Mouse (Mus musculus) embryonic facial prominence, embryonic 14.5 days (tissue): ENCODE measurements around the gene Apoc3. TPM values are rescaled to one million over a fixed set of nuclear protein-coding genes. Genes with fewer than 3 reads are reported as not detected.
A peak's percentile ranks its signal among the peaks of the same experiment; 100 is the strongest.

Experiments used
- ATAC-seq: fragments of 200-750 bp; cut with Nextera tagmentation; 2 replicates; pipeline ENCODE4 v1.8.0; 2017; ENCODE audit warnings: low read depth, moderate number of reproducible peaks, moderate TSS enrichment
- DNase-seq: peaks from one replicate; pipeline ENCODE4 v3.0.0-alpha.2; 2015; ENCODE audit warnings: low spot score
- H3K27ac ChIP-seq: fragments of 300-500 bp; sonication (generic); replicated peaks from 2 replicates; pipeline ENCODE4 v1.5.1; 2014; ENCODE audit warnings: low read depth, mild to moderate bottlenecking, low read length, moderate library complexity
- H3K27me3 ChIP-seq: fragments of 300-500 bp; sonication (generic); replicated peaks from 2 replicates; pipeline ENCODE4 v1.6.1; 2014; ENCODE audit warnings: low read length; ENCODE audit not compliant: control insufficient read depth, insufficient read depth
- H3K36me3 ChIP-seq: fragments of 300-500 bp; sonication (generic); 2 replicates; pipeline ENCODE4 v1.6.1; 2014; ENCODE audit warnings: low read length, mixed read lengths; ENCODE audit not compliant: control insufficient read depth, insufficient read depth
- H3K4me1 ChIP-seq: fragments of 300-500 bp; sonication (generic); 2 replicates; pipeline ENCODE4 v1.6.1; 2014; ENCODE audit warnings: antibody characterized with exemption, low read length; ENCODE audit not compliant: control insufficient read depth, insufficient read depth
- H3K4me2 ChIP-seq: fragments of 300-500 bp; sonication (generic); 2 replicates; pipeline ENCODE4 v1.6.1; 2014; ENCODE audit warnings: low read depth, mild to moderate bottlenecking, low read length, moderate library complexity, mixed read lengths
- H3K4me3 ChIP-seq: fragments of 300-500 bp; sonication (generic); 2 replicates; pipeline ENCODE4 v1.5.1; 2014; ENCODE audit warnings: low read depth, mild to moderate bottlenecking, low read length
- H3K9ac ChIP-seq: fragments of 300-500 bp; sonication (generic); 2 replicates; pipeline ENCODE4 v1.6.1; 2014; ENCODE audit warnings: low read depth, mild to moderate bottlenecking, low read length, moderate library complexity, mixed read lengths
- H3K9me3 ChIP-seq: fragments of 300-500 bp; sonication (generic); 2 replicates; pipeline ENCODE4 v1.6.1; 2016; ENCODE audit warnings: low read length; ENCODE audit not compliant: control insufficient read depth
- WGBS: fragments of 180-500 bp; shearing (Covaris S2); extraction: QIAGEN DNeasy Blood & Tissue Kit; methylation state at CpG from one replicate; pipeline ENCODE4 v1.1.7; 2014; 5-methylcytosine and 5-hydroxymethylcytosine counted together
- polyA plus RNA-seq: library from polyadenylated mRNA; unstranded; fragments of >200 nt; fragmentation: Nextera tagmentation; extraction: Ambion mirVana; gene quantifications from 2 replicates; pipeline ENCODE4 v1.2.1, GENCODE M21; 2014

The Apoc3 gene
- polyA plus RNA-seq, 1 experiment from 2014 or later, result not detected

- 83% methylated on average over 7 of the region's 7 CpGs for WGBS
- DNase-seq (no peak), ATAC-seq (no peak)
- no peaks in the 10 kb centered on the region for H3K36me3 ChIP-seq
- no peak overlapping the region for H3K4me3 ChIP-seq
- H3K27ac ChIP-seq, result no peak overlapping the region
- no peak overlapping the region for H3K9ac ChIP-seq
- H3K4me1 ChIP-seq, result no peaks in the 10 kb centered on the region
- H3K4me2 ChIP-seq, result no peak overlapping the region
- H3K9me3 ChIP-seq, result no peaks in the 10 kb centered on the region
- no peaks in the 10 kb centered on the region for H3K27me3 ChIP-seq
Observed at GRCm38 (mm10) chr9:46261131-46261530, 25.7 kb upstream of the Apoc3 start.

GRCm38 (mm10) chr9:46259111-46259510 lies 23.7 kb upstream of the Apoc3 start:
- Histone ChIP-seq H3K9ac (no peak overlapping the region), H3K27me3 (no peaks in the 10 kb centered on the region), H3K9me3 (no peaks in the 10 kb centered on the region), H3K27ac (no peak overlapping the region), H3K4me1 (no peaks in the 10 kb centered on the region), H3K36me3 (no peaks in the 10 kb centered on the region), H3K4me3 (no peak overlapping the region), H3K4me2 (no peak overlapping the region)
- 89% methylated on average over 6 of the region's 6 CpGs for WGBS
- DNase-seq, result no peak
- ATAC-seq, result no peak

- ATAC-seq (no peak), DNase-seq (peak; percentile 9)
- Histone ChIP-seq H3K9me3 (no peaks in the 10 kb centered on the region), H3K9ac (no peak overlapping the region), H3K4me1 (no peaks in the 10 kb centered on the region), H3K27ac (no peak overlapping the region), H3K36me3 (no peaks in the 10 kb centered on the region), H3K4me3 (no peak overlapping the region), H3K4me2 (no peak overlapping the region), H3K27me3 (no peaks in the 10 kb centered on the region)
- WGBS, result 73% methylated on average over 3 of the region's 3 CpGs
Observed at GRCm38 (mm10) chr9:46257546-46257945, 22.1 kb upstream of the Apoc3 start.

GRCm38 (mm10) chr9:46256658-46257385 lies 21.4 kb upstream of the Apoc3 start:
- H3K4me3 ChIP-seq, result no peak overlapping the region
- ATAC-seq, result no peak
- H3K9me3 ChIP-seq, result no peaks in the 10 kb centered on the region
- DNase-seq, result no peak
- H3K27me3 ChIP-seq, result no peaks in the 10 kb centered on the region
- WGBS, result 85% methylated on average over 10 of the region's 10 CpGs
- H3K36me3 ChIP-seq, result no peaks in the 10 kb centered on the region
- H3K4me2 ChIP-seq, result no peak overlapping the region
- no peak overlapping the region for H3K27ac ChIP-seq
- no peak overlapping the region for H3K9ac ChIP-seq
- H3K4me1 ChIP-seq, result no peaks in the 10 kb centered on the region

- DNase-seq, result no peak
- Histone ChIP-seq H3K4me1 (no peaks in the 10 kb centered on the region), H3K27ac (no peak overlapping the region), H3K27me3 (no peaks in the 10 kb centered on the region), H3K4me2 (no peak overlapping the region), H3K4me3 (no peak overlapping the region), H3K9ac (no peak overlapping the region), H3K36me3 (no peaks in the 10 kb centered on the region), H3K9me3 (no peaks in the 10 kb centered on the region)
- 87% methylated on average over 7 of the region's 7 CpGs for WGBS
- no peak for ATAC-seq
Observed at GRCm38 (mm10) chr9:46256177-46256576, 20.7 kb upstream of the Apoc3 start.

- Histone ChIP-seq H3K4me3 (no peak overlapping the region), H3K36me3 (no peaks in the 10 kb centered on the region), H3K4me1 (no peaks in the 10 kb centered on the region), H3K27me3 (no peaks in the 10 kb centered on the region), H3K9ac (no peak overlapping the region; the same call in 1 of the 2 replicates), H3K4me2 (peak overlapping the region; percentile 22; the same call in 1 of the 2 replicates), H3K27ac (no peak overlapping the region), H3K9me3 (no peaks in the 10 kb centered on the region)
- DNase-seq, result peak; percentile 93
- peak; percentile 85 for ATAC-seq
- WGBS, result 26% methylated on average over 11 of the region's 11 CpGs
Observed at GRCm38 (mm10) chr9:46246752-46247324, 11.4 kb upstream of the Apoc3 start.

- DNase-seq (no peak), ATAC-seq (no peak)
- Histone ChIP-seq H3K9me3 (no peaks in the 10 kb centered on the region), H3K4me2 (no peak overlapping the region), H3K27ac (no peak overlapping the region), H3K4me1 (no peaks in the 10 kb centered on the region), H3K27me3 (no peaks in the 10 kb centered on the region), H3K4me3 (no peak overlapping the region), H3K36me3 (no peaks in the 10 kb centered on the region), H3K9ac (no peak overlapping the region)
- WGBS, result 39% methylated on average over 8 of the region's 8 CpGs
Observed at GRCm38 (mm10) chr9:46243584-46243983, 8.1 kb upstream of the Apoc3 start.

- Histone ChIP-seq H3K27me3 (no peaks in the 10 kb centered on the region), H3K9me3 (no peaks in the 10 kb centered on the region), H3K9ac (no peak overlapping the region), H3K36me3 (no peaks in the 10 kb centered on the region), H3K4me1 (no peaks in the 10 kb centered on the region), H3K4me2 (no peak overlapping the region), H3K4me3 (no peak overlapping the region), H3K27ac (no peak overlapping the region)
- 59% methylated on average over 4 of the region's 4 CpGs for WGBS
- DNase-seq (peak; percentile 13), ATAC-seq (peak; percentile 60; the same call in 1 of the 2 replicates)
Observed at GRCm38 (mm10) chr9:46243122-46243521, 7.7 kb upstream of the Apoc3 start.

- H3K9me3 ChIP-seq, result no peaks in the 10 kb centered on the region
- ATAC-seq, result no peak
- H3K4me3 ChIP-seq, result no peak overlapping the region
- H3K9ac ChIP-seq, result no peak overlapping the region
- no peak overlapping the region for H3K4me2 ChIP-seq
- WGBS, result 80% methylated on average over 2 of the region's 2 CpGs
- no peak overlapping the region for H3K27ac ChIP-seq
- H3K4me1 ChIP-seq, result no peaks in the 10 kb centered on the region
- no peaks in the 10 kb centered on the region for H3K36me3 ChIP-seq
- DNase-seq, result no peak
- H3K27me3 ChIP-seq, result no peaks in the 10 kb centered on the region
Observed at GRCm38 (mm10) chr9:46241818-46242217, 6.4 kb upstream of the Apoc3 start.
